Mouse (Mus musculus): Measurements from ENCODE around the gene 4930453N24Rik.

The 4930453N24Rik gene

GRCm38 (mm10) chr16:64770521-64771430 is at the start of gene 4930453N24Rik:
TSS of gene 4930453N24Rik (minus strand) at chr16:64771161.
- in situ Hi-C loops (cut with MboI, MseI) = loop anchor here (10.0 kb wide), 1 partner anchor 794 kb away; the partner anchor contains the start of gene Chmp2b

- in situ Hi-C loops (cut with MboI, MseI) = loop anchor here (10.0 kb wide), 1 partner anchor 168 kb away; no protein-coding TSS in a partner anchor
Observed at GRCm38 (mm10) chr16:64817094-64817765, 46.3 kb upstream of the 4930453N24Rik start.

GRCm38 (mm10) chr16:64803041-64803440 is 32.1 kb upstream of the 4930453N24Rik start:
- in situ Hi-C loops (cut with MboI, MseI) = no loop called here

GRCm38 (mm10) chr16:64801638-64802037 is 30.7 kb upstream of the 4930453N24Rik start:
- in situ Hi-C loops (cut with MboI, MseI) = no loop called here

GRCm38 (mm10) chr16:64800393-64800792 is 29.4 kb upstream of the 4930453N24Rik start:
- in situ Hi-C loops (cut with MboI, MseI) = no loop called here

- in situ Hi-C loops (cut with MboI, MseI) = loop anchor here (10.0 kb wide), 1 partner anchor 670 kb away; no protein-coding TSS in a partner anchor
Observed at GRCm38 (mm10) chr16:64794802-64795201, 23.8 kb upstream of the 4930453N24Rik start.

- in situ Hi-C loops (cut with MboI, MseI) = loop anchor here (10.0 kb wide), 1 partner anchor 675 kb away; no protein-coding TSS in a partner anchor
Observed at GRCm38 (mm10) chr16:64789706-64790105, 18.7 kb upstream of the 4930453N24Rik start.

GRCm38 (mm10) chr16:64775516-64775915 is 4.6 kb upstream of the 4930453N24Rik start:
- in situ Hi-C loops (cut with MboI, MseI) = loop anchor here (10.0 kb wide), 1 partner anchor 789 kb away; the partner anchor contains the start of gene Chmp2b

- in situ Hi-C loops (cut with MboI, MseI) = loop anchor here (10.0 kb wide), 1 partner anchor 793 kb away; the partner anchor contains the start of gene Chmp2b
Observed at GRCm38 (mm10) chr16:64771431-64771818, 464 bp upstream of the 4930453N24Rik start.

- in situ Hi-C loops (cut with MboI, MseI) = no loop called here
Observed at GRCm38 (mm10) chr16:64766696-64767300, 4.2 kb downstream of the 4930453N24Rik start.

GRCm38 (mm10) chr16:64759245-64759626 is 11.7 kb downstream of the 4930453N24Rik start:
- in situ Hi-C loops (cut with MboI, MseI) = loop anchor here (5.0 to 10.0 kb wide), 2 partner anchors 796 to 892 kb away; no protein-coding TSS in a partner anchor

- in situ Hi-C loops (cut with MboI, MseI) = loop anchor here (5.0 to 10.0 kb wide), 2 partner anchors 796 to 891 kb away; no protein-coding TSS in a partner anchor
Observed at GRCm38 (mm10) chr16:64758561-64759244, 12.3 kb downstream of the 4930453N24Rik start.

- in situ Hi-C loops (cut with MboI, MseI) = loop anchor here (5.0 to 10.0 kb wide), 2 partner anchors 797 to 891 kb away; no protein-coding TSS in a partner anchor
Observed at GRCm38 (mm10) chr16:64757666-64758400, 13.1 kb downstream of the 4930453N24Rik start.

- in situ Hi-C loops (cut with MboI, MseI) = loop anchor here (5.0 to 10.0 kb wide), 2 partner anchors 798 to 889 kb away; no protein-coding TSS in a partner anchor
Observed at GRCm38 (mm10) chr16:64756321-64756720, 14.6 kb downstream of the 4930453N24Rik start.

- in situ Hi-C loops (cut with MboI, MseI) = loop anchor here (5.0 to 10.0 kb wide), 2 partner anchors 800 to 887 kb away; no protein-coding TSS in a partner anchor
Observed at GRCm38 (mm10) chr16:64754743-64755139, 16.2 kb downstream of the 4930453N24Rik start.

- in situ Hi-C loops (cut with MboI, MseI) = loop anchor here (10.0 kb wide), 1 partner anchor 801 kb away; no protein-coding TSS in a partner anchor
Observed at GRCm38 (mm10) chr16:64753990-64754742, 16.8 kb downstream of the 4930453N24Rik start.

GRCm38 (mm10) chr16:64748237-64748636 is 22.7 kb downstream of the 4930453N24Rik start:
- in situ Hi-C loops (cut with MboI, MseI) = no loop called here

GRCm38 (mm10) chr16:64745089-64745488 is 25.9 kb downstream of the 4930453N24Rik start:
- in situ Hi-C loops (cut with MboI, MseI) = no loop called here

GRCm38 (mm10) chr16:64737289-64737688 is 33.7 kb downstream of the 4930453N24Rik start:
- in situ Hi-C loops (cut with MboI, MseI) = no loop called here
